Mouse (Mus musculus): ENCODE measurements around the gene Psmb3. TPM values are rescaled to one million over a fixed set of nuclear protein-coding genes. Genes with fewer than 3 reads are reported as not detected.

Psmb3 gene
- polyA plus RNA-seq, 1 experiment from 2014 or later, result 491 TPM

DNA sequence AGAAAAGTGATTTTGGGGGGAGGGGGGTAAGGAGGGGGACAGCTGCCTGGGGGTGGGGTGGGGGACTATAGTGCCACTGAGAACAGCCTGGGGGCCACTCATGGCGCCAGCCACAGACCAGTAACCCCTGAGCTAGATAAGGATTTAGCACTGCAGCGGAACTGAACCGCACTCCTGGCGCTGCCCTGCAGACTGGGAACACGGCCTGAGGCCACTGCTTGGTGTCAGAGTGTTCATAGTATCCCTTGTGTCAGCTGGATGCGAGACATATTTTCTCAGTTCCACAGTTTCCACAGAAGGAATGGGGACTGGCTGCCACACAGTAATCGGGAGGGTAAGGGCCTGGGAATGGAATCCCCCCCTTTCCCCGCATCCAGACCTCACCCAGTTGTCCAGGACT is 12.8 kb downstream of the Psmb3 start:
- peaks cover 77% of the 10 kb centered on the region for H3K36me3 ChIP-seq (ENCODE audit: control insufficient read depth, insufficient read depth, low read length)
- no peak overlapping the region for H3K9ac ChIP-seq (ENCODE audit: low read length)
- no peak overlapping the region for H3K4me3 ChIP-seq (ENCODE audit: low read depth, low read length)
- 90% methylated on average over 8 of the region's 8 CpGs for WGBS
- H3K27ac ChIP-seq (ENCODE audit: low read depth), result no peak overlapping the region
- H3K4me2 ChIP-seq (ENCODE audit: low read length), result no peak overlapping the region
- ATAC-seq (replicated peaks; ENCODE audit: low FRiP score, low TSS enrichment, low read depth) (no peak), DNase-seq (ENCODE audit: low spot score) (no peak)
- no peaks in the 10 kb centered on the region for H3K9me3 ChIP-seq (ENCODE audit: control insufficient read depth, low read length)
- H3K4me1 ChIP-seq (replicated peaks; ENCODE audit: control insufficient read depth, insufficient read depth, low read length), result no peaks in the 10 kb centered on the region
- H3K27me3 ChIP-seq (replicated peaks; ENCODE audit: control insufficient read depth, insufficient read depth, low read length), result no peaks in the 10 kb centered on the region

GRCm38 (mm10) chr11:97717369-97718280 is 14.4 kb downstream of the Psmb3 start:
- Histone ChIP-seq H3K27me3 (replicated peaks; ENCODE audit: control insufficient read depth, insufficient read depth, low read length) (no peaks in the 10 kb centered on the region), H3K4me3 (ENCODE audit: low read depth, low read length) (no peak overlapping the region), H3K4me2 (ENCODE audit: low read length) (no peak overlapping the region), H3K9me3 (ENCODE audit: control insufficient read depth, low read length) (peaks cover 4% of the 10 kb centered on the region; the same call in 1 of the 2 replicates), H3K36me3 (ENCODE audit: control insufficient read depth, insufficient read depth, low read length) (peaks cover 78% of the 10 kb centered on the region), H3K27ac (ENCODE audit: low read depth) (no peak overlapping the region), H3K9ac (ENCODE audit: low read length) (no peak overlapping the region), H3K4me1 (replicated peaks; ENCODE audit: control insufficient read depth, insufficient read depth, low read length) (no peaks in the 10 kb centered on the region)
- whole genome bisulfite sequencing, result 85% methylated on average over 26 of the region's 26 CpGs
- no peak for DNase-seq (ENCODE audit: low spot score)
- no peak for ATAC-seq (replicated peaks; ENCODE audit: low FRiP score, low TSS enrichment, low read depth)

DNA sequence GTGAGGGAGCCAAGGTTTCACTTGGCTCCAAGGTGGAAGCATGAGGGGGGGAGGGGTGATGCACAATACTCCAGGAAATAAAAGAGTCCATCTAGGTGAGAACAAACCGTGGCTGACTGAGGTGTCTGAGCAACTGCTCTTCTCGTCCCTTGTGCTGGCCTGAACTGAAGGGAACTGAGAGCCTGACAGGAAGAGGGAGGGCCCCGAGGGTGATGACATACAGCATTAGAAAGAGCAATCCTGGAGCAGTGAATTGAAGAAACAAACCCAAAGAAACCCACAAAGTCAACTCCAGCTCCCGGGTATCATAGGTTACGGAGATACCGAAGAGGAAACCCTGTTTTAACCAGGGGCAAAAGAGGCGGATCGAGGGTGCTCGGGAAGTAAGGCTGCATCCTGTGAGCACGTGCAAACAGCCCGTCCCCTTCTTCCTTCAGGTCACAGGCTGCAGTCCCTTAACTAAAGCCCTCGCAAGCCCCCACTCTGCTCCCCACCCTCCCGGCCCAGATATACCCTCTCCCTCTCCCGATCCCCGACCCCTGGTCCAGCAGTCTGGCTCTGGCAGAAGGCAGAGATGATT is 15.2 kb downstream of the Psmb3 start:
- Histone ChIP-seq H3K9ac (ENCODE audit: low read length) (no peak overlapping the region), H3K9me3 (ENCODE audit: control insufficient read depth, low read length) (peaks cover 4% of the 10 kb centered on the region; the same call in 1 of the 2 replicates), H3K36me3 (ENCODE audit: control insufficient read depth, insufficient read depth, low read length) (peaks cover 80% of the 10 kb centered on the region), H3K4me3 (ENCODE audit: low read depth, low read length) (no peak overlapping the region), H3K27ac (ENCODE audit: low read depth) (no peak overlapping the region), H3K4me2 (ENCODE audit: low read length) (no peak overlapping the region), H3K27me3 (replicated peaks; ENCODE audit: control insufficient read depth, insufficient read depth, low read length) (no peaks in the 10 kb centered on the region), H3K4me1 (replicated peaks; ENCODE audit: control insufficient read depth, insufficient read depth, low read length) (no peaks in the 10 kb centered on the region)
- DNase-seq (ENCODE audit: low spot score), result no peak
- no peak for ATAC-seq (replicated peaks; ENCODE audit: low FRiP score, low TSS enrichment, low read depth)
- 79% methylated on average over 15 of the region's 15 CpGs for WGBS

- WGBS, result 89% methylated on average over 4 of the region's 4 CpGs
- Histone ChIP-seq H3K36me3 (ENCODE audit: control insufficient read depth, insufficient read depth, low read length) (peaks cover 80% of the 10 kb centered on the region), H3K9me3 (ENCODE audit: control insufficient read depth, low read length) (peaks cover 4% of the 10 kb centered on the region; the same call in 1 of the 2 replicates), H3K27ac (ENCODE audit: low read depth) (no peak overlapping the region), H3K9ac (ENCODE audit: low read length) (no peak overlapping the region), H3K4me1 (replicated peaks; ENCODE audit: control insufficient read depth, insufficient read depth, low read length) (no peaks in the 10 kb centered on the region), H3K4me2 (ENCODE audit: low read length) (no peak overlapping the region), H3K4me3 (ENCODE audit: low read depth, low read length) (no peak overlapping the region), H3K27me3 (replicated peaks; ENCODE audit: control insufficient read depth, insufficient read depth, low read length) (no peaks in the 10 kb centered on the region)
- ATAC-seq (replicated peaks; ENCODE audit: low FRiP score, low TSS enrichment, low read depth), result no peak
- DNase-seq (ENCODE audit: low spot score), result no peak
These were observed 15.8 kb downstream of the Psmb3 start for GRCm38 (mm10) chr11:97719041-97719440.

DNA sequence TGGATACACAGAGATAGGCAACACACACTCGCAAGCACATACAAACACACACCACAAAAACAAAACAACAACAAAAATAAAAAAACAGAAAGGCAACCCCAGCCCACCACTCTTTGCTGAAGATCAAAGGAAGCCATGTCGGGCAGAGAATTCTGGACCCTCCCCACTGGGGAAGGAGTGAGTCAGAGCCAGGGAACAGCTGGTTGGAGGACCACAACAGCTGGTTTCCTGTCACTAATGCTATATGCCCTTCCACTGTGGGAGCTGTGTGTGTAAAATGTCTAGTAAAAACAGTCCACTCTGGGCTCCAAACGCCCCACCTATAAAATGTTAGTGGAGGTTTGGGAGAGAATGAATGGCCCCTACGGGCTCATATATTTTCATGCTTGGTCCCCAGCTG is 18.1 kb downstream of the Psmb3 start:
- no peak for ATAC-seq (replicated peaks; ENCODE audit: low FRiP score, low TSS enrichment, low read depth)
- DNase-seq (ENCODE audit: low spot score), result no peak
- Histone ChIP-seq H3K4me2 (ENCODE audit: low read length) (no peak overlapping the region), H3K4me1 (replicated peaks; ENCODE audit: control insufficient read depth, insufficient read depth, low read length) (no peaks in the 10 kb centered on the region), H3K4me3 (ENCODE audit: low read depth, low read length) (no peak overlapping the region), H3K36me3 (ENCODE audit: control insufficient read depth, insufficient read depth, low read length) (peaks cover 95% of the 10 kb centered on the region), H3K9ac (ENCODE audit: low read length) (no peak overlapping the region), H3K27ac (ENCODE audit: low read depth) (no peak overlapping the region), H3K9me3 (ENCODE audit: control insufficient read depth, low read length) (peaks cover 4% of the 10 kb centered on the region; the same call in 1 of the 2 replicates), H3K27me3 (replicated peaks; ENCODE audit: control insufficient read depth, insufficient read depth, low read length) (no peaks in the 10 kb centered on the region)
- 89% methylated on average over 4 of the region's 4 CpGs for WGBS

GRCm38 (mm10) chr11:97723709-97724108 is 20.5 kb downstream of the Psmb3 start:
- H3K27ac ChIP-seq (ENCODE audit: low read depth), result no peak overlapping the region

DNA sequence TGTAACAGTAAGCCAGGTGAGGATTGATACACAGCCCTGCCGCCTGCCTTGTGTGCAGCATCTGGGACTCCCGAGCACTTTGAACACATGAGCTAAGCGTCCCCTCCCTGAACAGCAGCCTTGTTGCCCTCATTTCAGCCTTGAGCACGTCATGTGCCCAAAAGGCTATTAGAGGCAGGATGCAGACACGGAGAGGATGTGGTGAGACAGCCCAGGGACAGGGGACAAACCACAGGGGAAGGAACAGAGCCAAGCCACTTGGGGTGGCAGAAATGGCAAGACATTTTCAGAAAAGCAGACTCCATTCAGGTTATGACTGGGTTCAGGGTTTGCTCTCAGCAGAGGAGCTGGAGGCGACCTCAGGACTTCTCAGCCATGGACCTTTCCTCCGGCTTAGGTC is 25.1 kb downstream of the Psmb3 start:
- no peak overlapping the region for H3K4me2 ChIP-seq (ENCODE audit: low read length)
- H3K9me3 ChIP-seq (ENCODE audit: control insufficient read depth, low read length), result no peaks in the 10 kb centered on the region
- no peak overlapping the region for H3K27ac ChIP-seq (ENCODE audit: low read depth)
- no peak overlapping the region for H3K4me3 ChIP-seq (ENCODE audit: low read depth, low read length)
- WGBS, result 71% methylated on average over 7 of the region's 7 CpGs
- DNase-seq (ENCODE audit: low spot score) (no peak), ATAC-seq (replicated peaks; ENCODE audit: low FRiP score, low TSS enrichment, low read depth) (no peak)
- H3K27me3 ChIP-seq (replicated peaks; ENCODE audit: control insufficient read depth, insufficient read depth, low read length), result no peaks in the 10 kb centered on the region
- peaks cover 88% of the 10 kb centered on the region for H3K36me3 ChIP-seq (ENCODE audit: control insufficient read depth, insufficient read depth, low read length)
- no peak overlapping the region for H3K9ac ChIP-seq (ENCODE audit: low read length)
- H3K4me1 ChIP-seq (replicated peaks; ENCODE audit: control insufficient read depth, insufficient read depth, low read length), result no peaks in the 10 kb centered on the region

More at GRCm38 (mm10) chr11:97723709-97724108, 20.5 kb downstream of the Psmb3 start:
- no peak for DNase-seq (ENCODE audit: low spot score)
- Histone ChIP-seq H3K36me3 (ENCODE audit: control insufficient read depth, insufficient read depth, low read length) (peaks cover 95% of the 10 kb centered on the region), H3K27me3 (replicated peaks; ENCODE audit: control insufficient read depth, insufficient read depth, low read length) (no peaks in the 10 kb centered on the region), H3K9me3 (ENCODE audit: control insufficient read depth, low read length) (peaks cover 4% of the 10 kb centered on the region; the same call in 1 of the 2 replicates), H3K4me1 (replicated peaks; ENCODE audit: control insufficient read depth, insufficient read depth, low read length) (no peaks in the 10 kb centered on the region), H3K9ac (ENCODE audit: low read length) (no peak overlapping the region), H3K4me3 (ENCODE audit: low read depth, low read length) (no peak overlapping the region), H3K4me2 (ENCODE audit: low read length) (no peak overlapping the region)
- 80% methylated on average over 7 of the region's 7 CpGs for WGBS
- ATAC-seq (replicated peaks; ENCODE audit: low FRiP score, low TSS enrichment, low read depth), result no peak

GRCm38 (mm10) chr11:97728730-97729129 is 25.5 kb downstream of the Psmb3 start:
- ATAC-seq (replicated peaks; ENCODE audit: low FRiP score, low TSS enrichment, low read depth) (no peak), DNase-seq (ENCODE audit: low spot score) (no peak)
- no peak overlapping the region for H3K4me2 ChIP-seq (ENCODE audit: low read length)
- H3K4me3 ChIP-seq (ENCODE audit: low read depth, low read length), result no peak overlapping the region
- no peaks in the 10 kb centered on the region for H3K27me3 ChIP-seq (replicated peaks; ENCODE audit: control insufficient read depth, insufficient read depth, low read length)
- peaks cover 84% of the 10 kb centered on the region for H3K36me3 ChIP-seq (ENCODE audit: control insufficient read depth, insufficient read depth, low read length)
- H3K27ac ChIP-seq (ENCODE audit: low read depth), result no peak overlapping the region
- no peak overlapping the region for H3K9ac ChIP-seq (ENCODE audit: low read length)
- WGBS, result 73% methylated on average over 7 of the region's 7 CpGs
- no peaks in the 10 kb centered on the region for H3K9me3 ChIP-seq (ENCODE audit: control insufficient read depth, low read length)
- H3K4me1 ChIP-seq (replicated peaks; ENCODE audit: control insufficient read depth, insufficient read depth, low read length), result no peaks in the 10 kb centered on the region

Measured in intestine, embryonic 14.5 days (tissue).